Comparison of ENCODE assay signal across 17 mouse cellular contexts in genomic region chr14:74840820-74841219, GRCm38 (mm10).
A peak's percentile ranks its signal among the peaks of the same experiment; 100 is the strongest.
DNase-seq lines count a peak whose midpoint lies in the region; ATAC-seq lines count a peak whose summit lies in the region.
"Had no signal": no experiment of that assay in that cellular context is flagged by ENCODE, and none has a peak within 500 bp of the region (broad histone marks: within the 10 kb centered on the region; RNA-seq: fewer than 3 reads in every experiment).

No protein-coding gene starts in this region.

- H3K4me2 ChIP-seq in heart, embryonic 15.5 days, result no peak overlapping the region
- no peak overlapping the region for H3K4me2 ChIP-seq in neural tube, embryonic 13.5 days
- H3K4me2 ChIP-seq in embryonic facial prominence, embryonic 14.5 days (ENCODE audit: low read depth, low read length), result no peak overlapping the region

- DNase-seq in heart, adult 9 months (ENCODE audit: low spot score in 2 of 2), result no peak
- DNase-seq in neural tube, embryonic 10.5 days (ENCODE audit: extremely low spot score, low spot score), result no peak
- peak; percentile 49 for DNase-seq in embryonic facial prominence, embryonic 14.5 days (ENCODE audit: low spot score)
- DNase-seq in splenic B cell, adult 2 months (ENCODE audit: low read depth, low spot score), result peak; percentile 77
- no peak for DNase-seq in right cerebral cortex, postnatal 36 days (ENCODE audit: low spot score in 2 of 2)
- DNase-seq: adrenal gland, postnatal 14 days; cerebellum, adult 8-10 months; kidney, adult 11 months; kidney, postnatal 25 days; lung, postnatal 10 days; right cerebral cortex, adult 18-20 months; thymus, adult 18-20 months had no signal

- no peaks in the 10 kb centered on the region for H3K9me3 ChIP-seq in heart, embryonic 15.5 days (replicated peaks)
- H3K9me3 ChIP-seq in neural tube, embryonic 13.5 days, result no peaks in the 10 kb centered on the region
- H3K9me3 ChIP-seq in embryonic facial prominence, embryonic 14.5 days (ENCODE audit: control insufficient read depth, low read length), result no peaks in the 10 kb centered on the region
- H3K9me3 ChIP-seq: hindbrain, embryonic 10.5 days had no signal

- peaks cover 38% of the 10 kb centered on the region for H3K4me1 ChIP-seq in heart, embryonic 15.5 days (replicated peaks)
- peaks cover 31% of the 10 kb centered on the region for H3K4me1 ChIP-seq in neural tube, embryonic 13.5 days (replicated peaks)
- H3K4me1 ChIP-seq in embryonic facial prominence, embryonic 14.5 days (ENCODE audit: control insufficient read depth, insufficient read depth, low read length), result 0 out of 2 replicates have a peak, but pooled peaks cover 8% of the 10 kb centered on the region

- H3K36me3 ChIP-seq in heart, embryonic 15.5 days, result no peaks in the 10 kb centered on the region
- H3K36me3 ChIP-seq in neural tube, embryonic 13.5 days, result no peaks in the 10 kb centered on the region
- H3K36me3 ChIP-seq in embryonic facial prominence, embryonic 14.5 days (ENCODE audit: control insufficient read depth, insufficient read depth, low read length), result no peaks in the 10 kb centered on the region
- H3K36me3 ChIP-seq in splenic B cell, adult 2 months (ENCODE audit: control insufficient read depth, insufficient read depth, low read length, poor library complexity, severe bottlenecking), result no peaks in the 10 kb centered on the region
- H3K36me3 ChIP-seq: hindbrain, embryonic 10.5 days had no signal

- no peak overlapping the region for H3K4me3 ChIP-seq in heart, embryonic 15.5 days
- H3K4me3 ChIP-seq in neural tube, embryonic 13.5 days, result no peak overlapping the region
- H3K4me3 ChIP-seq in embryonic facial prominence, embryonic 14.5 days (ENCODE audit: low read depth, low read length), result no peak overlapping the region
- H3K4me3 ChIP-seq: erythroblast, embryonic 14.5 days; hindbrain, embryonic 10.5 days had no signal

- no peaks in the 10 kb centered on the region for H3K27me3 ChIP-seq in heart, embryonic 15.5 days
- H3K27me3 ChIP-seq in neural tube, embryonic 13.5 days, result no peaks in the 10 kb centered on the region
- no peaks in the 10 kb centered on the region for H3K27me3 ChIP-seq in embryonic facial prominence, embryonic 14.5 days (replicated peaks; ENCODE audit: control insufficient read depth, insufficient read depth, low read length)
- no peaks in the 10 kb centered on the region for H3K27me3 ChIP-seq in splenic B cell, adult 2 months (ENCODE audit: control insufficient read depth, insufficient read depth, low read length, poor library complexity, severe bottlenecking)

- ATAC-seq in heart, embryonic 15.5 days (replicated peaks; ENCODE audit: insufficient number of reproducible peaks, insufficient read depth, low FRiP score, low read depth), result no peak
- peak; percentile 54; the same call in 1 of the 2 replicates for ATAC-seq in neural tube, embryonic 13.5 days (ENCODE audit: low read depth)
- ATAC-seq in embryonic facial prominence, embryonic 14.5 days (ENCODE audit: low read depth), result peak; percentile 26; the same call in 1 of the 2 replicates

- H3K27ac ChIP-seq in heart, embryonic 15.5 days, result peak overlapping the region; percentile 66; the same call in 1 of the 2 replicates
- 0 out of 2 replicates have a peak overlapping the region, but pooled peaks have one; percentile 2 for H3K27ac ChIP-seq in neural tube, embryonic 13.5 days (replicated peaks)
- no peak overlapping the region for H3K27ac ChIP-seq in embryonic facial prominence, embryonic 14.5 days (replicated peaks; ENCODE audit: low read depth, low read length)
- H3K27ac ChIP-seq: hindbrain, embryonic 10.5 days; liver, embryonic 14.5 days had no signal

- WGBS in heart, embryonic 15.5 days, result 61% methylated on average over 3 of the region's 3 CpGs
- WGBS in neural tube, embryonic 13.5 days, result 48% methylated on average over 3 of the region's 3 CpGs
- 32% methylated on average over 3 of the region's 3 CpGs for WGBS in embryonic facial prominence, embryonic 14.5 days

- no peak overlapping the region for H3K9ac ChIP-seq in heart, embryonic 15.5 days
- H3K9ac ChIP-seq in neural tube, embryonic 13.5 days, result no peak overlapping the region
- no peak overlapping the region for H3K9ac ChIP-seq in embryonic facial prominence, embryonic 14.5 days (ENCODE audit: low read depth, low read length)
- H3K9ac ChIP-seq: liver, embryonic 14.5 days had no signal

Comparison
In these comparisons a context has a peak if more than half of its experiments do, and no peak if none do; other contexts are left out.
1. DNase-seq: peak in embryonic facial prominence, embryonic 14.5 days (single experiment) and splenic B cell, adult 2 months (single experiment); none in heart, adult 9 months (0 of 2), neural tube, embryonic 10.5 days (single experiment) and right cerebral cortex, postnatal 36 days (0 of 2).